Mouse (Mus musculus) cerebellum, adult 9-11 months (tissue): ENCODE measurements around the gene Chn2.

Experiments
- DNase-seq: peaks from one replicate; pipeline ENCODE4 v3.0.0; 2022

Gene Chn2

GRCm38 (mm10) chr6:54205471-54205870, 166.1 kb downstream of the Chn2 start:
- DNase-seq, result no peak

GRCm38 (mm10) chr6:54206221-54206738, 166.9 kb downstream of the Chn2 start:
- DNase-seq, result no peak

- DNase-seq, result no peak
These were observed 169.4 kb downstream of the Chn2 start for GRCm38 (mm10) chr6:54208786-54209185.

- DNase-seq, result no peak
These were observed 171.6 kb downstream of the Chn2 start for GRCm38 (mm10) chr6:54210971-54211370.

- DNase-seq, result no peak
These were observed 172.6 kb downstream of the Chn2 start for GRCm38 (mm10) chr6:54211939-54212338.

- no peak for DNase-seq
These were observed 174.4 kb downstream of the Chn2 start for GRCm38 (mm10) chr6:54213743-54214142.

GRCm38 (mm10) chr6:54215636-54216035, 176.3 kb downstream of the Chn2 start:
- no peak for DNase-seq

GRCm38 (mm10) chr6:54216512-54216911, 177.2 kb downstream of the Chn2 start:
- DNase-seq, result no peak

- no peak for DNase-seq
These were observed 180.8 kb downstream of the Chn2 start for GRCm38 (mm10) chr6:54220124-54220523.

- no peak for DNase-seq
These were observed 184.2 kb downstream of the Chn2 start for GRCm38 (mm10) chr6:54223529-54223928.

GRCm38 (mm10) chr6:54224325-54224724, 185.0 kb downstream of the Chn2 start:
- no peak for DNase-seq

- no peak for DNase-seq
These were observed 186.0 kb downstream of the Chn2 start for GRCm38 (mm10) chr6:54225327-54225726.

- no peak for DNase-seq
These were observed 187.7 kb downstream of the Chn2 start for GRCm38 (mm10) chr6:54227061-54227460.

- no peak for DNase-seq
These were observed 189.1 kb downstream of the Chn2 start for GRCm38 (mm10) chr6:54228421-54228820.

- DNase-seq, result peak; percentile 53
These were observed 189.5 kb downstream of the Chn2 start for GRCm38 (mm10) chr6:54228874-54229273.

GRCm38 (mm10) chr6:54231769-54232558, 192.6 kb downstream of the Chn2 start:
- no peak for DNase-seq

GRCm38 (mm10) chr6:54236441-54236840, 197.1 kb downstream of the Chn2 start:
- no peak for DNase-seq

- no peak for DNase-seq
These were observed 202.4 kb downstream of the Chn2 start for GRCm38 (mm10) chr6:54241761-54242160.

GRCm38 (mm10) chr6:54242286-54242685, 202.9 kb downstream of the Chn2 start:
- DNase-seq, result no peak

GRCm38 (mm10) chr6:54248354-54249252, 209.2 kb downstream of the Chn2 start:
- DNase-seq, result no peak

- no peak for DNase-seq
These were observed 212.2 kb downstream of the Chn2 start for GRCm38 (mm10) chr6:54251401-54252191.

- DNase-seq, result peak; percentile 42
These were observed 213.9 kb downstream of the Chn2 start for GRCm38 (mm10) chr6:54253206-54253605.

- peak; percentile 42 for DNase-seq
These were observed 214.5 kb downstream of the Chn2 start for GRCm38 (mm10) chr6:54253881-54254280.
